Mouse (Mus musculus) lung, adult 2 months (tissue): ENCODE data around the gene Slc45a1.
A peak's percentile ranks its signal among the peaks of the same experiment; 100 is the strongest.

Source experiments
- CTCF ChIP-seq: fragments of 200-500 bp; IDR thresholded peaks from 2 replicates; pipeline ENCODE4 v1.5.1; 2011; ENCODE audit warnings: mild to moderate bottlenecking, low read length, control low read depth; ENCODE audit not compliant: insufficient read depth
- POLR2A ChIP-seq: fragments of 200-500 bp; IDR thresholded peaks from 2 replicates; pipeline ENCODE4 v1.6.1; 2011; ENCODE audit warnings: low read depth, mild to moderate bottlenecking, control low read depth, low read length, borderline replicate concordance; ENCODE audit errors: extremely low read depth

DNA sequence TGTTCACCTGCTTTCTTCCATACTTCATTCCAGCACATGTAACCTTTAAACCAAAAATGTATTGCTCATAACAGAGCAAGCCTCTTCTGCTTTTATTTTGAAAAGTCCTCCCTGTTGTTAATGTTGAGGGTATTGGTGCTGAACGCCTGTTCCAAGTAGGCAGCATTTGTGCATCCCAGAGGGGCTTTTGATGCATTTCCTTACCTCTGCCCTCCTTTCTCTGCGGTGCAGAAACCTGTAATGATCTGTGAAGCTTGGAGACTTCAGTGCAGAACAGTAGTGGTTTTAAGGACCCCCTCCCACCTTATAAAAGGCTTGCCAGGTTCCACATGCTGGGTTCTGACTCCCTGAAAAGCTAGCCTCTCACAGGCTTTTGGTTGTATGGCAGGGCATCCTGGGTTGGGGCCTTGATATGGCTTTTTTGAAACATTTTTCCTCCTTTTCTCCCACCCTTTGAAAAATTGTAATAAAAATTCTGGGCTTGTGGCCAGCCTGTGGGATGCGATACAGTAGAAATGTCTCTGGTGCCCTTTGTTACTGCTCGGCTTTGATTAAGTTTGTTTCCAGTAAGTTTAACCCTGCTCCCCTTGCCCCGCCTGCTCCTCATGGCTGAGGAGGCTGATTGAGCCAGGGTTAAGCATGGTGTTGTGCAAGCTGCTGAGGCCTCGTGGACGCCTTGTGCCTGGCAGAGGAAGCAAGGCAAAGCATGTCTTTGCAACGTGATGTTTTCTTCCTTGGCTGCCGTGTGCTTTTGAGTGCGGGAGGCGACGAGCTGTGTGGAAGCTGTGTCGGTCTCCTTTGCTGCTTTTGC lies 68.8 kb downstream of the Slc45a1 start:
- TF ChIP-seq CTCF (no peak), POLR2A (peak; percentile 24; the same call in 1 of the 2 replicates)
